Mouse (Mus musculus) myocyte (in vitro differentiated cells): Measurements from ENCODE around the gene Fam184b.

Experiments used
- CEBPB ChIP-seq: IDR thresholded peaks from 2 replicates; pipeline ENCODE4 v1.6.1; 2011; ENCODE audit warnings: mild to moderate bottlenecking, moderate library complexity; ENCODE audit not compliant: poor library complexity, insufficient read depth, severe bottlenecking
- E2F4 ChIP-seq: IDR thresholded peaks from one replicate; pipeline ENCODE4 v1.6.1; 2011; ENCODE audit warnings: mild to moderate bottlenecking, control low read depth, moderate library complexity; ENCODE audit not compliant: insufficient read depth
- MAX ChIP-seq: IDR thresholded peaks from one replicate; pipeline ENCODE4 v1.6.1; 2011; ENCODE audit warnings: low read depth, mild to moderate bottlenecking, control low read depth
- MYOD1 ChIP-seq, 3 experiments: IDR thresholded peaks; one replicate each; pipeline ENCODE4 v1.6.1; 2011; ENCODE audit warnings: control low read depth in 2 of 3, low read depth in 2 of 3, mild to moderate bottlenecking in 2 of 3, moderate library complexity in 1 of 3; ENCODE audit not compliant: insufficient read length in 2 of 3, control insufficient read depth in 1 of 3
- MYOG ChIP-seq, 3 experiments: IDR thresholded peaks; one replicate each; pipeline ENCODE4 v1.6.1; 2011; ENCODE audit warnings: control low read depth in 2 of 3, low read depth in 2 of 3, mild to moderate bottlenecking in 2 of 3; ENCODE audit not compliant: insufficient read length in 2 of 3, control insufficient read depth in 1 of 3, insufficient read depth in 1 of 3
- POLR2A ChIP-seq: IDR thresholded peaks from one replicate; pipeline ENCODE4 v1.6.1; 2011; ENCODE audit warnings: low read depth, mild to moderate bottlenecking, control low read depth, moderate library complexity; ENCODE audit not compliant: insufficient read length
- SRF ChIP-seq: IDR thresholded peaks from one replicate; pipeline ENCODE4 v1.6.1; 2011; ENCODE audit warnings: low read depth; ENCODE audit not compliant: control insufficient read depth, insufficient read length

GRCm38 (mm10) chr5:45651026-45651703, 11.8 kb upstream of the Fam184b start:
- TF ChIP-seq E2F4 (no peak), CEBPB (no peak), POLR2A (no peak), MAX (no peak), MYOD1 (IDR thresholded peaks at IDR 0.05; ENCODE audit: control insufficient read depth in 1 of 3, insufficient read length in 2 of 3, low read depth in 2 of 3) (no peak), SRF (no peak), MYOG (IDR thresholded peaks at IDR 0.05; ENCODE audit: control insufficient read depth in 1 of 3, insufficient read depth in 1 of 3, insufficient read length in 2 of 3, low read depth in 2 of 3) (no peak)
